Mouse (Mus musculus) layer of hippocampus, adult 2 months (tissue): ENCODE data around the gene 3110040M04Rik. TPM values are rescaled to one million over a fixed set of nuclear protein-coding genes. Genes with fewer than 3 reads are reported as not detected.
A peak's percentile ranks its signal among the peaks of the same experiment; 100 is the strongest.

Experiments
- DNase-seq, 2 experiments: peaks; one replicate each; pipeline ENCODE4 v3.0.0; 2022; ENCODE audit warnings: low spot score in 2 of 2
- H3K27ac ChIP-seq: fragments of 200-600 bp; 2 replicates; pipeline ENCODE4 v1.8.1; 2022
- H3K4me3 ChIP-seq: fragments of 200-600 bp; 2 replicates; pipeline ENCODE4 v1.8.1; 2022; ENCODE audit warnings: mild to moderate bottlenecking
- CTCF ChIP-seq: fragments of 200-600 bp; conservative IDR thresholded peaks from 2 replicates; pipeline ENCODE4 v1.8.1; 2022; ENCODE audit warnings: antibody characterized with exemption, mild to moderate bottlenecking, moderate library complexity
- total RNA-seq, 2 experiments: library from RNA; stranded (reverse); gene quantifications; 2 replicates each; pipeline ENCODE4 v1.2.3; 2021

3110040M04Rik gene
- total RNA-seq, 2 experiments from 2014 or later = not detected

GRCm38 (mm10) chr1:151236141-151236930 is 32.4 kb downstream of the 3110040M04Rik start:
- H3K4me3 ChIP-seq = no peak overlapping the region
- TF ChIP-seq CTCF = no peak
- peak overlapping the region; percentile 46; the same call in 1 of the 2 replicates for H3K27ac ChIP-seq
- peak; percentile 42 to 67 for DNase-seq

- TF ChIP-seq CTCF = no peak
- no peak for DNase-seq
These were observed 33.9 kb downstream of the 3110040M04Rik start for GRCm38 (mm10) chr1:151237780-151238179.

GRCm38 (mm10) chr1:151243332-151243731 is 39.4 kb downstream of the 3110040M04Rik start:
- no peak for TF ChIP-seq CTCF
- H3K4me3 ChIP-seq = no peak overlapping the region
- no peak overlapping the region for H3K27ac ChIP-seq
- no peak for DNase-seq

More at GRCm38 (mm10) chr1:151237780-151238179, 33.9 kb downstream of the 3110040M04Rik start:
- H3K27ac ChIP-seq = no peak overlapping the region
- no peak overlapping the region for H3K4me3 ChIP-seq

GRCm38 (mm10) chr1:151244013-151244412 is 40.1 kb downstream of the 3110040M04Rik start:
- H3K4me3 ChIP-seq = no peak overlapping the region
- no peak for DNase-seq
- H3K27ac ChIP-seq = no peak overlapping the region
- no peak for TF ChIP-seq CTCF

GRCm38 (mm10) chr1:151244761-151245160 is 40.8 kb downstream of the 3110040M04Rik start:
- no peak for DNase-seq
- TF ChIP-seq CTCF = no peak
- Histone ChIP-seq H3K27ac (no peak overlapping the region), H3K4me3 (no peak overlapping the region)

GRCm38 (mm10) chr1:151245165-151245564 is 41.2 kb downstream of the 3110040M04Rik start:
- H3K4me3 ChIP-seq = no peak overlapping the region
- no peak for TF ChIP-seq CTCF
- no peak for DNase-seq
- H3K27ac ChIP-seq = no peak overlapping the region

- no peak for TF ChIP-seq CTCF
- DNase-seq = no peak
- Histone ChIP-seq H3K27ac (no peak overlapping the region), H3K4me3 (no peak overlapping the region)
These were observed 41.9 kb downstream of the 3110040M04Rik start for GRCm38 (mm10) chr1:151245846-151246245.

- TF ChIP-seq CTCF = no peak
- Histone ChIP-seq H3K4me3 (no peak overlapping the region; the same call in 1 of the 2 replicates), H3K27ac (peak overlapping the region; percentile 39; the same call in 1 of the 2 replicates)
- no peak for DNase-seq
These were observed 46.2 kb downstream of the 3110040M04Rik start for GRCm38 (mm10) chr1:151250109-151250508.

GRCm38 (mm10) chr1:151250529-151251193 is 46.7 kb downstream of the 3110040M04Rik start:
- Histone ChIP-seq H3K27ac (peak overlapping the region; percentile 39; the same call in 1 of the 2 replicates), H3K4me3 (no peak overlapping the region; the same call in 1 of the 2 replicates)
- TF ChIP-seq CTCF = no peak
- peak; percentile 22 to 52 for DNase-seq

GRCm38 (mm10) chr1:151251194-151252010 is 47.5 kb downstream of the 3110040M04Rik start:
- DNase-seq = no peak
- Histone ChIP-seq H3K27ac (no peak overlapping the region), H3K4me3 (no peak overlapping the region)
- TF ChIP-seq CTCF = no peak

Other genes with a start within 250 kb of the 3110040M04Rik start
- gene Hmcn1, start 210.7 kb upstream of the 3110040M04Rik start, total RNA-seq = 1 to 10 TPM; 1.6 to 2.0 TPM
- gene Gm47985, start 21.6 kb upstream of the 3110040M04Rik start, total RNA-seq = not detected
- not detected for gene Gm8947, start 11.7 kb upstream of the 3110040M04Rik start, total RNA-seq
- not detected for gene Gm47995, start 5.7 kb upstream of the 3110040M04Rik start, total RNA-seq
- gene Gm47996, start 6.0 kb downstream of the 3110040M04Rik start, total RNA-seq = not detected
- gene Ivns1abp, start 140.4 kb downstream of the 3110040M04Rik start, total RNA-seq = 10 to 100 TPM; 85.8 to 96.9 TPM
- gene Swt1, start 224.3 kb downstream of the 3110040M04Rik start, total RNA-seq = 10 to 100 TPM; 11.6 to 21.2 TPM
- 10 to 100 TPM; 31.7 to 35.5 TPM for gene Trmt1l, start 224.4 kb downstream of the 3110040M04Rik start, total RNA-seq